Mouse (Mus musculus): Measurements from ENCODE around the gene Xrcc6. TPM values are rescaled to one million over a fixed set of nuclear protein-coding genes. Genes with fewer than 3 reads are reported as not detected.

Gene Xrcc6
- polyA plus RNA-seq (2012; rRNA removed) = 23.5 and 27.4 TPM in 2 replicates

GRCm38 (mm10) chr15:81987646-81988045 lies at the start of gene Xrcc6:
Gene Xrcc6 (plus strand): TSS chr15:81987835.
- no peak within 1 kb of the TSS for H3K4me3 ChIP-seq (ENCODE audit: insufficient read depth, low read length)
- H3K4me1 ChIP-seq (ENCODE audit: control insufficient read depth, insufficient read depth, low read length) = no peaks in the 10 kb centered on the region
- H3K27ac ChIP-seq (ENCODE audit: insufficient read depth, low read length) = no peak within 1 kb of the TSS
- TF ChIP-seq CTCF (IDR thresholded peaks at IDR 0.05; ENCODE audit: extremely low read depth, insufficient read depth, low read length) (no peak), POLR2A (IDR thresholded peaks at IDR 0.05; ENCODE audit: extremely low read depth, insufficient read depth, low read length) (no peak)

- TF ChIP-seq CTCF (IDR thresholded peaks at IDR 0.05; ENCODE audit: extremely low read depth, insufficient read depth, low read length) = peak; percentile 59
- TF ChIP-seq POLR2A (IDR thresholded peaks at IDR 0.05; ENCODE audit: extremely low read depth, insufficient read depth, low read length) = no peak
- Histone ChIP-seq H3K4me3 (ENCODE audit: insufficient read depth, low read length) (peak overlapping the region; percentile 79), H3K27ac (ENCODE audit: insufficient read depth, low read length) (no peak overlapping the region), H3K4me1 (ENCODE audit: control insufficient read depth, insufficient read depth, low read length) (peaks cover 4% of the 10 kb centered on the region)
Observed at GRCm38 (mm10) chr15:81938246-81938645, 49.4 kb upstream of the Xrcc6 start.

GRCm38 (mm10) chr15:81939157-81939715 lies 48.4 kb upstream of the Xrcc6 start:
- Histone ChIP-seq H3K4me3 (ENCODE audit: insufficient read depth, low read length) (no peak overlapping the region), H3K27ac (ENCODE audit: insufficient read depth, low read length) (no peak overlapping the region), H3K4me1 (ENCODE audit: control insufficient read depth, insufficient read depth, low read length) (peaks cover 3% of the 10 kb centered on the region; the same call in 1 of the 2 replicates)
- TF ChIP-seq POLR2A (IDR thresholded peaks at IDR 0.05; ENCODE audit: extremely low read depth, insufficient read depth, low read length) (no peak), CTCF (IDR thresholded peaks at IDR 0.05; ENCODE audit: extremely low read depth, insufficient read depth, low read length) (no peak)

- no peak overlapping the region for H3K27ac ChIP-seq (ENCODE audit: insufficient read depth, low read length)
- TF ChIP-seq POLR2A (IDR thresholded peaks at IDR 0.05; ENCODE audit: extremely low read depth, insufficient read depth, low read length) (no peak), CTCF (IDR thresholded peaks at IDR 0.05; ENCODE audit: extremely low read depth, insufficient read depth, low read length) (no peak)
- no peak overlapping the region for H3K4me3 ChIP-seq (ENCODE audit: insufficient read depth, low read length)
- peaks cover 3% of the 10 kb centered on the region; the same call in 1 of the 2 replicates for H3K4me1 ChIP-seq (ENCODE audit: control insufficient read depth, insufficient read depth, low read length)
Observed at GRCm38 (mm10) chr15:81939774-81940173, 47.9 kb upstream of the Xrcc6 start.

- Histone ChIP-seq H3K4me1 (ENCODE audit: control insufficient read depth, insufficient read depth, low read length) (peaks cover 3% of the 10 kb centered on the region; the same call in 1 of the 2 replicates), H3K4me3 (ENCODE audit: insufficient read depth, low read length) (no peak overlapping the region), H3K27ac (ENCODE audit: insufficient read depth, low read length) (0 out of 2 replicates have a peak overlapping the region, but pooled peaks have one; percentile 10)
- no peak for TF ChIP-seq POLR2A (IDR thresholded peaks at IDR 0.05; ENCODE audit: extremely low read depth, insufficient read depth, low read length)
- no peak for TF ChIP-seq CTCF (IDR thresholded peaks at IDR 0.05; ENCODE audit: extremely low read depth, insufficient read depth, low read length)
Observed at GRCm38 (mm10) chr15:81940219-81940618, 47.4 kb upstream of the Xrcc6 start.

- H3K4me1 ChIP-seq (ENCODE audit: control insufficient read depth, insufficient read depth, low read length) = peaks cover 3% of the 10 kb centered on the region; the same call in 1 of the 2 replicates
- TF ChIP-seq CTCF (IDR thresholded peaks at IDR 0.05; ENCODE audit: extremely low read depth, insufficient read depth, low read length) (no peak), POLR2A (IDR thresholded peaks at IDR 0.05; ENCODE audit: extremely low read depth, insufficient read depth, low read length) (no peak)
- no peak overlapping the region for H3K27ac ChIP-seq (ENCODE audit: insufficient read depth, low read length)
- H3K4me3 ChIP-seq (ENCODE audit: insufficient read depth, low read length) = no peak overlapping the region
Observed at GRCm38 (mm10) chr15:81941010-81941409, 46.6 kb upstream of the Xrcc6 start.

GRCm38 (mm10) chr15:81943176-81943749 lies 44.4 kb upstream of the Xrcc6 start:
- Histone ChIP-seq H3K4me3 (ENCODE audit: insufficient read depth, low read length) (no peak overlapping the region), H3K4me1 (ENCODE audit: control insufficient read depth, insufficient read depth, low read length) (peaks cover 2% of the 10 kb centered on the region; the same call in 1 of the 2 replicates), H3K27ac (ENCODE audit: insufficient read depth, low read length) (no peak overlapping the region)
- no peak for TF ChIP-seq CTCF (IDR thresholded peaks at IDR 0.05; ENCODE audit: extremely low read depth, insufficient read depth, low read length)

- TF ChIP-seq POLR2A (IDR thresholded peaks at IDR 0.05; ENCODE audit: extremely low read depth, insufficient read depth, low read length) (no peak), CTCF (IDR thresholded peaks at IDR 0.05; ENCODE audit: extremely low read depth, insufficient read depth, low read length) (no peak)
- Histone ChIP-seq H3K27ac (ENCODE audit: insufficient read depth, low read length) (no peak overlapping the region), H3K4me3 (ENCODE audit: insufficient read depth, low read length) (no peak overlapping the region), H3K4me1 (ENCODE audit: control insufficient read depth, insufficient read depth, low read length) (no peaks in the 10 kb centered on the region)
Observed at GRCm38 (mm10) chr15:81949076-81949475, 38.6 kb upstream of the Xrcc6 start.

GRCm38 (mm10) chr15:81949476-81950131 lies 38.0 kb upstream of the Xrcc6 start:
- H3K4me3 ChIP-seq (ENCODE audit: insufficient read depth, low read length) = no peak overlapping the region
- TF ChIP-seq POLR2A (IDR thresholded peaks at IDR 0.05; ENCODE audit: extremely low read depth, insufficient read depth, low read length) (peak; percentile 24; the same call in 1 of the 2 replicates), CTCF (IDR thresholded peaks at IDR 0.05; ENCODE audit: extremely low read depth, insufficient read depth, low read length) (no peak)
- no peak overlapping the region for H3K27ac ChIP-seq (ENCODE audit: insufficient read depth, low read length)
- H3K4me1 ChIP-seq (ENCODE audit: control insufficient read depth, insufficient read depth, low read length) = no peaks in the 10 kb centered on the region

GRCm38 (mm10) chr15:81950716-81951115 lies 36.9 kb upstream of the Xrcc6 start:
- H3K27ac ChIP-seq (ENCODE audit: insufficient read depth, low read length) = no peak overlapping the region
- no peak overlapping the region for H3K4me3 ChIP-seq (ENCODE audit: insufficient read depth, low read length)
- TF ChIP-seq POLR2A (IDR thresholded peaks at IDR 0.05; ENCODE audit: extremely low read depth, insufficient read depth, low read length) = no peak
- no peak for TF ChIP-seq CTCF (IDR thresholded peaks at IDR 0.05; ENCODE audit: extremely low read depth, insufficient read depth, low read length)
- no peaks in the 10 kb centered on the region for H3K4me1 ChIP-seq (ENCODE audit: control insufficient read depth, insufficient read depth, low read length)

Measured in cortical plate, adult 2 months (tissue).